Mouse (Mus musculus) left cerebral cortex, adult 2 months (tissue): ENCODE measurements around the gene 1500009C09Rik. TPM values are rescaled to one million over a fixed set of nuclear protein-coding genes. Genes with fewer than 3 reads are reported as not detected.

Source experiments
- DNase-seq, 2 experiments: peaks; one replicate each; pipeline ENCODE4 v3.0.0; 2021 to 2022; ENCODE audit warnings: low spot score in 2 of 2, mixed read lengths in 1 of 2; ENCODE audit errors: extremely low spot score in 1 of 2
- H3K27ac ChIP-seq: fragments of 200-600 bp; 2 replicates; pipeline ENCODE4 v1.8.1; 2022
- H3K4me3 ChIP-seq: fragments of 200-600 bp; 2 replicates; pipeline ENCODE4 v1.8.1; 2022
- CTCF ChIP-seq: fragments of 200-600 bp; IDR thresholded peaks from 2 replicates; pipeline ENCODE4 v1.8.1; 2022; ENCODE audit warnings: antibody characterized with exemption, mild to moderate bottlenecking, moderate library complexity
- intact Hi-C: fragments of 180-260 bp; cut with DNase I; formaldehyde crosslinking; loops from one replicate; pipeline ENCODE4 v1.15.1; 2025
- long read RNA-seq, 2 experiments: library from polyadenylated mRNA; stranded (forward); transcript quantifications; one replicate each; pipeline ENCODE4 v2.0.0; 2021; ENCODE audit warnings: borderline mapping rate in 2 of 2
- total RNA-seq, 2 experiments: library from RNA; stranded (reverse); gene quantifications; 2 replicates each; pipeline ENCODE4 v1.2.3; 2021

1500009C09Rik gene
- 100 to 1,000 TPM in 1 of 2 experiments, 10 to 100 TPM in 1; 96.5 to 102 TPM for total RNA-seq
- long read RNA-seq, experiment 1, transcript 1500009C09Rik-202 (2 exons, 1,552 nt): major isoform, 8 of 8 reads
- long read RNA-seq, experiment 1, partial matches to known transcripts: 0 of 8 reads
- long read RNA-seq, experiment 1, other reads (novel, unspliced or antisense): 0 of 8 reads
- long read RNA-seq, experiment 2, partial matches to known transcripts: 0 of 5 reads
- long read RNA-seq, experiment 2, other reads (novel, unspliced or antisense): 2 of 5 reads

DNA sequence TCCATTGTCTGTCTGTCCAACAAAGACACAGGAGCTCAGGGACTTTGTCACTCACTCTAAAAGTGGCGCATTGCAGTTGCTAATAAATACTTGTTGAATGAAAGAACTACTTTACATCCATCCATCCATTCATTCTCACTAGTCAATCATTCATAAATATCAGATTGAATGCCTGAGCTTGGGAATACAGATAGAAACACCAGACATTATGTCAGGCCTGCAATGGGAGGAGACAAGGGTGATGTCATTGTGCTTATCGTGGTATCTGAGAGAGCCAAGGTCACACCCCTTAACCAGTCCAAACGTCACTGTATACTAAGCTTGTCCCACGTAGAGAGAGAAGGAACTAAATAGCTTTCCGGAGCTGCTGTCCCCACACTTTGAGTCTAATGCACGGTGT lies at the start of gene 1500009C09Rik:
TSS of gene 1500009C09Rik (plus strand) at position 301 of the 400 bp plus-strand sequence.
- no peak for DNase-seq
- Histone ChIP-seq H3K4me3 (no peak within 1 kb of the TSS), H3K27ac (no peak within 1 kb of the TSS)
- intact Hi-C loops: no loop called here
- TF ChIP-seq CTCF: no peak

DNA sequence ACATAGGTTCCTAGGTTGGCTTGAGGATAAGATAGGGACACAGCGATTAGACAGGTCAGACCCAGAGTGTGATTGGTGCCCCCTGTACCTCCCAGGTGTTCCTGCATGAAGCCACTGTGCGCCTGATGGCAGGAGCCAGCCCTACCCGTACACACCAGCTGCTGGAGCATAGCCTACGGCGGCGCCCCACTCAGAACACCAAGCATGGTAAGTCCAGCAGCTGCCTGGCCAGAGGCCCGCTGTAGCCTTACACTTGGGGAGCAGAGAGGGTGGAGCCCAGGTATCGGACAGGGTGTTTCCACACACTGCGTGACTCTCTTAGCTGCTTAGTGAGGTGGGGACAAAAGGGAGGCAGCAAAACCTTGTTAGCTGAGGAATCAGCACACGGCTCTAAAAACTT lies 49.1 kb upstream of the 1500009C09Rik start:
- Histone ChIP-seq H3K4me3 (no peak overlapping the region), H3K27ac (no peak overlapping the region)
- no peak for DNase-seq
- TF ChIP-seq CTCF: no peak
- intact Hi-C loops: no loop called here

- no peak for TF ChIP-seq CTCF
- intact Hi-C loops: no loop called here
- peak overlapping the region; percentile 37; the same call in 1 of the 2 replicates for H3K27ac ChIP-seq
- H3K4me3 ChIP-seq: no peak overlapping the region
- DNase-seq: no peak
These were observed 48.4 kb upstream of the 1500009C09Rik start for GRCm38 (mm10) chr15:82203611-82204351.

- DNase-seq: no peak
- Histone ChIP-seq H3K4me3 (no peak overlapping the region), H3K27ac (no peak overlapping the region)
- no peak for TF ChIP-seq CTCF
- intact Hi-C loops: no loop called here
These were observed 47.4 kb upstream of the 1500009C09Rik start for GRCm38 (mm10) chr15:82204680-82205371.

DNA sequence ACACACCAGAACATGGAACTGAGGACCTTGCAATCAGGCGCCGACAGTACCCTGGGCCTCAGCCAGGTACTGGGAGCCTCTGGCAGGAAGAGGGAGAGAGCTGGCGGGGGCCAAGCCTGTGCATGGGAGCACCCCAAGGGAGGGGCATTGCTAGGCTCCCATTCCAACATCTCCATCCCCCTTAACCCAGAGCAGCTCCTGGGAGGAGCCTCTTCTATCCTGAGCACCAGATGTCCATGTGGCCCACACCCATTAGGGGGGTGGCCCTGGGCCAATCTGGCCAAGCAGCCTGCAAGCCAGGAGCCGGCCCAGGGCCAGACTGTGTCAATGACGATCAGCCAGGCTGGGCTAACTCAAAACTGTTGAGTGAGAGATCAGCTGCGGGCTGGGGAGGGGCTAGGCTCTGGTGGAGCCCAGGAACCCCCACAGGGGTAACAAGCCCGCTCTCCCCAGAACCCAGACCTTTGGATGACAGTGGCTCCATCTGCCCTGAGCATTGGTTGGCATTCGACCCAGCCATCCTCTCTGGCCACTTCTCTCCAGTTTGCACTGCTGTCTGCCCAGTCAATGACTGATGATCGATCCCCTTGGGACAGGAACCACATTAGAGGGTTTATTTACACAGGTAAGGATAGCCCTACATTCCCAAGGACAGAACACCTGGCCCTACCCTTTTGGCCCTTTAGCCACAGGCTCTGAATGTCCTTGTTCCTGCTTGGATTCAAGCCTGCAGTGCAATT lies 45.7 kb upstream of the 1500009C09Rik start:
- intact Hi-C loops: no loop called here
- no peak for DNase-seq
- no peak overlapping the region for H3K4me3 ChIP-seq
- TF ChIP-seq CTCF: no peak
- no peak overlapping the region for H3K27ac ChIP-seq

GRCm38 (mm10) chr15:82207105-82207459 lies 45.1 kb upstream of the 1500009C09Rik start:
- intact Hi-C loops: no loop called here
- H3K27ac ChIP-seq: no peak overlapping the region
- H3K4me3 ChIP-seq: no peak overlapping the region
- no peak for TF ChIP-seq CTCF
- DNase-seq: no peak

DNA sequence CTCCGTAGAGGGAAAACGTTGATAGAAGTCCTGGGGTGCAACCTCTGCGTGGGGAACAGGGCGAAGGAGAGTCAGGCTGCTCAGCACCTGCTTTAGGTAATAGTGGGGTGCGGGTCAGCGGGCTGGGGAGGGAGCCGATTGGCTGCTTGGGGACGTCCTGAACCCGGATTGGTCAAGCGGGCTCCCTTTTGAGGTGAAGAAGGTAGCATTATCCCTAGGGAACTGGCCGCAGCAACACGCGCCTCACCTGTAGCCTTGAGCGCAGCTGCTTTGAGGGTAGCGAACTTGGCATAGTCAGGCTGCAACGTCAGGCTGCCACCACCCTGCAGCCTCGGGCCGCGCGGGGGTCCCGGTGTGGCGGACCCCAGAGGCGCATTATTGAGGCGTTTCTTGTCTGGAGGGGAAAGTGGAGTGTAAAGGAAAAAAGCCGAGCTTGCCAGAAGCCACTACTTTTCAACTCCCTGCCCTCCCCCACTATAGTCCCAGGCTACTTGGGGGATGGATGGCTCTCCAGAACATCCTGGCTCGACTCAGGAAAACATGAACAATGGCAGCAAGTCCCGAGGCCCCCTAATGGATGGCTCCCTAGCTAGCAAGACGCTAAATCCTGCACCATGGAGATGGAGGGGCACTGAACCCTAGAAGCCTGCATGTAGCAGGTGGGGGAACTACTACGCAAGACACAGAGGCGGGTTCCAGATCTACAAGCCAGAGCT lies 44.5 kb upstream of the 1500009C09Rik start:
- intact Hi-C loops: no loop called here
- no peak for TF ChIP-seq CTCF
- no peak for DNase-seq
- Histone ChIP-seq H3K27ac (no peak overlapping the region), H3K4me3 (no peak overlapping the region)

DNA sequence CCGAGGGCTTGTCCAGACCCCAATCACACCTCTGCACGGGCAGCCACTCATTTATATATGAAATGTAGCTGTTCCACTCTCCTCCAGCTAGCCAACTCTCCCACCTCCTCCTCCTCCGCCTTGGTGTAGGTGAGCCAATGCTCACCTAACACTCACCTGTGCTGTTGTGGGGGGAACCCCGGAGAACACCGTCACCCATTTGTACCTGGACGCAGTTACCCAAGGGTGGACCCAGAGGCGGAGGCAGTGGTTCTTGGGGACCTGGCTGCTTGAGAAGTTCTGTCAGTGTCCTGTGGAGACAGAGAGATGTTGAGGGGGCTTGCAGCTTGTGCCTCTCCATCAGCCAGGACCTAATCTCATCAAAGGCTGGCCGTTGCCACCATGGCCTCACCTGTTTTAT lies 43.9 kb upstream of the 1500009C09Rik start:
- intact Hi-C loops: no loop called here
- DNase-seq: no peak
- no peak for TF ChIP-seq CTCF
- no peak overlapping the region for H3K4me3 ChIP-seq
- no peak overlapping the region for H3K27ac ChIP-seq

GRCm38 (mm10) chr15:82209295-82210050 lies 42.7 kb upstream of the 1500009C09Rik start:
- intact Hi-C loops: no loop called here

GRCm38 (mm10) chr15:82210801-82211200 lies 41.4 kb upstream of the 1500009C09Rik start:
- intact Hi-C loops: no loop called here
- no peak for DNase-seq
- Histone ChIP-seq H3K27ac (no peak overlapping the region), H3K4me3 (no peak overlapping the region)
- TF ChIP-seq CTCF: no peak

More at GRCm38 (mm10) chr15:82209295-82210050, 42.7 kb upstream of the 1500009C09Rik start:
- TF ChIP-seq CTCF: no peak
- H3K4me3 ChIP-seq: no peak overlapping the region
- DNase-seq: no peak
- H3K27ac ChIP-seq: no peak overlapping the region

DNA sequence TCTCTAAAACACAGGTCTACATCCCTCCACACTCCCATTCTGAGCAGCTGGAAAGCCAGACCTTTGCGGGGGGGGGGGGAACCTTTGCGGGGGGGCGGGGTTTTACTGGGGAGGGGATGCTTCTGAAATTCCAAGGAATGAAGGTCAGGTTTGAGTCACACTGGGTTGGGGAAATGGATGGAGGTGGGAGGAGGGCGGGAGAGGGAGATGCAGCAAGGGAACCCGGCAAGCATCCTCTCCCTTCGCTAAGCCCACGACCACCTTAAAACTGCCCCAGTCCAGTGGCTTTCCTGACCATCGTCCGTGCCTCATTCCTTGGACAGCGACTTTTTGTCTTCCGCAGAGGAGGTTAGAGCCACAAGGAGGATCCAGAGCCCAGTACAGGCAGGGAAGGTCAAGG lies 40.9 kb upstream of the 1500009C09Rik start:
- no peak overlapping the region for H3K27ac ChIP-seq
- intact Hi-C loops: no loop called here
- no peak for DNase-seq
- peak overlapping the region; percentile 38 for H3K4me3 ChIP-seq
- no peak for TF ChIP-seq CTCF
